Mouse (Mus musculus) right cerebral cortex, postnatal 36 days (tissue): Measurements from ENCODE around the gene C3.

Source experiments
- DNase-seq, 2 experiments: peaks; one replicate each; pipeline ENCODE4 v3.0.0; 2022; ENCODE audit warnings: low spot score in 2 of 2, mixed read lengths in 1 of 2

Gene C3

GRCm38 (mm10) chr17:57228014-57228413 lies at the start of gene C3:
Gene C3, minus strand, starts transcription at chr17:57228136.
- DNase-seq: no peak

- peak; percentile 66 to 76 for DNase-seq
Observed at GRCm38 (mm10) chr17:57276634-57277121, 48.7 kb upstream of the C3 start.

DNA sequence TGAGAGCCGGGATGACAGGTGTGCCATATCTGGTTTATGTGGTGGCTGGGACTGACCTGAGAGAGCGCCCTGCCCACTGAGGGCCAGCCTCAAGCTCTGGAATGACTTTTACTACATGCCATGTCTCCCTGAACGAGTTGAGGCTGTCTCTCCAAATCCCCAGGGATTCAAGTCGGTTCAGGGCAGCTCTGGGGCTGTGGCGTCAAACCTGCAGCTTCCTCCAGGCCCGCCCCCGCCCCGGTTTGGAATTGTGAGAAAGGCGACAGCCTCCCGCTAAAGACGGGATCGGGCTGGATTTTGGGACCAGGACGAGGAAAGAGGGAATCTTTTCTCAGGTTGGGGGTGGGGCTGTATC lies 48.0 kb upstream of the C3 start:
- DNase-seq: no peak

DNA sequence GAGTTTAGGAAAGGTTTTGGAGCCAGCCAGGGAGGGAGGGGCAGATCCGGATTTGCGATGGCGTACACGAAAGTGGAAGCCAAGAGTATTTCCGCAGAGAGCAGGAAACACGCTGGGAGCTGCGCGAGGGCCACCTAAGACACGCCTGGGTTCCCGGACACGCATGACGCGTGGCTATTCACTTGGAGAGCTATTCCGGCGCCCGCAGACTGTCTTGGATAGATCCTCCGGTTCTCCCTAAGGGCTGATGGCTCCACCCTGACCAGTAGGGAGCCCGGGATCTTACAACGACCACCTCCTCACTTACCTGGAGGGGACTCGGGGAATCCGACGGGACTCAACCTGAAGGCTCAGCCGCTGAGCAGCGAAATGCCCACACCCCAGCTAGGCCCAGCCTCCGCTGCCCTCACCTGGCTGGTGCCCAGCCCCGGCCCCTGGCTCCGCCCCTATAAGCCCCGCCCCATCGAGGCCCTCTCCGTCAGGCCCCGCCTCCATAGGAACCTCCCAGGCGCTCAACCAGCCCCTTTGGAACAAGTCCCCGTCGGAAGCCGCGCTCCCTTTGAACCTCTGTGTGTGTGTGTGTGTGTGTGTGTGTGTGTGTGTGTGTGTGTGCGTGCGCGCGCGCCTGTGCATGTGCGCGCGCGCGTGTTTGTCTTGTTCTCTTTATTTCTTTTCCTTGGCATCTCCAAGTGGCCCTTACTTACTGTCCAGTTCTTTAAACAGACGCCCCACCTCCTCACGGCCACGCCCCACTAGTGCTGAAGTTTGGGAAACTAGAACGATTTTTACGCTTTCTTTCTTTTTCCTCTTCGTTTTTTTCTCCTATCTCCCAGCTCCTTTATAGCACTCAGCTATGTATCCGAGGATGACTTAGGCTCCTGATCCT lies 47.4 kb upstream of the C3 start:
- DNase-seq: peak in 1 of 2 experiments; percentile 40

DNA sequence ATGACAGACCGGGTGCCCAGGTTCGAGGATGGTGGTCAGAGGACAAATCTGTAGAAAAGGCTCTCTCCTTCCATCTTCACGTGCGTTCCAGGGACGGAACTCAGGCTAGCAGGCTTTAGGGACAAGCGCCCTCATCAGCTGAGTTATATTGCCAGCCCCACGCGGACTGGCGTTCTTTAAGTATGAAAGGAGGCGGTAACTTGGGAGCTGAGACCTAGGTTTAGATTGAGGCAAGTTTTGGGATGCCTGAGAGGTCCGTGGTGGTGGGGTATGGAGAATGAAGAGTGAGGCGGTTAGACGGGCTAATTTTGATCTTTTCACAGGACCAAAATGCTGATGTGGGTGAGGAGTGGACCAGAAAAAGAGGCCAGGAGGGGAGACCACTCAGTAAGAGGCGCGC lies 46.8 kb upstream of the C3 start:
- DNase-seq: no peak

GRCm38 (mm10) chr17:57273846-57274245 lies 45.9 kb upstream of the C3 start:
- no peak for DNase-seq

GRCm38 (mm10) chr17:57271301-57271700 lies 43.4 kb upstream of the C3 start:
- no peak for DNase-seq

- no peak for DNase-seq
Observed at GRCm38 (mm10) chr17:57267556-57268126, 39.7 kb upstream of the C3 start.

DNA sequence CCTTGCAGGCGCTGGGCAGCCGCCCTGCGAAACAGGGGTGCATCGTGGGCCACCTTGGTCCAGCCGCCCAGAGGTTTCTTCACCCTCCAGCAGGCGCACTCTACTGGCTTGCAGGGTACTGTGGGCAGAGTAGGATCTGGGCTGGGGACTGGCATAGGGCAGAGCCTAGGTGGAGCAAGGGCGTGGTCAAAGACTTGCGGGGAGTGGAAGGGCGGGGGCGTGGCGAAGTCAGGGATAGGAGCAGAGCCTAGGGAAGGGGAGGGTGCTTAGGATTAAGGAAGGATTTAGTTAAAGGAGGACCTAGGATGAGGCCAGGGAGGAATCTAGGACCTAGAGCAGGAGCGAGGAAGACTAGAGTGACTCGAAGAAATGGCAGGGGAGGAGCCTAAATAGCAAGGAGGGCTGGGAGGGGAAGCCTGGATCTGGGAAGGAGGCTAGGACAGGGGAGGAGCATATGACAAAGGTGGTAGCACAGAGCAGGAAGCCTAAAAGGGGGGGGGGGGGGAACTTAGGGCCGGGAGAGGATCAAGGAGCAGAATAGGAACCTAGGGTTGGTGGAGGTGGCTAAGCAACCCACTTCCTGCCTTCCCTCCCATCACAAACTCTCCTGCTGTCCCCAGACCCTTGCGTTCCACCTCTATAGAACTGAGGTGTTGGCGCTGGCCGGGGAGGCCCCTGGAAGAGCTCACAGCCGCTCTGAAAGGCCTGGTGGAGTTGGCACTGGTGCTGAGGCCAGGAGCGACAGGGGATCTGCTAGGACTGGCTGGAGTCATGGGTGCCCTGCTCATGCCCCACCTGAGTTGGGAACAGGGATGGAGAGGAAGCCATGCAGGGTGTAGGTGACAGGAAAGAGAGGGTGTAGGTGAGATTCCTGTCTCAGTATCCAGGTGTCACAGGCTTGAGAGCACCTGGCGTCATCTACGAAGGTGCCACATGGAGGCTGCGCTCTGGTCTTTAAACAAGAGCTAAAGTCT lies 37.3 kb upstream of the C3 start:
- DNase-seq: no peak

- DNase-seq: no peak
Observed at GRCm38 (mm10) chr17:57264164-57264563, 36.2 kb upstream of the C3 start.

- DNase-seq: no peak
Observed at GRCm38 (mm10) chr17:57262901-57263550, 35.1 kb upstream of the C3 start.

DNA sequence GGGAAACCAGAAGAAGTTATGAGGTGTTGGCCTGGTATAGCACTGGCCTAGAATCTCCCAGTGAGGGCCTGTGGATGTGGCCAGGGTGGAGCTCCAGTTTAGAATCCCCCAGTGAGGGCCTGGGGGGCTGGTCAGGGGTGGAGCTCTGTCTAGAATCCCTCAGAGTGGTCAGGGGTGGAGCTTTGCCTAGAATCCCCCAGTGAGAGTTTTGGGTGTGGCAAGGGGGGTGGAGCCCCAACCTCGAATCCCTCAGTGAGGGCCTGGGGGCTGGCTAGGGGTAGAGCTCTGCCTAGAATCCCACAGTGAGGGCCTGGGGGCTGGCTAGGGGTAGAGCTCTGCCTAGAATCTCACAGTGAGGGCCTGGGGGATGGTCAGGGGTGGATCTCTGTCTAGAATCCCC lies 33.9 kb upstream of the C3 start:
- DNase-seq: no peak

- no peak for DNase-seq
Observed at GRCm38 (mm10) chr17:57261286-57261685, 33.4 kb upstream of the C3 start.

GRCm38 (mm10) chr17:57260351-57260750 lies 32.4 kb upstream of the C3 start:
- DNase-seq: no peak

GRCm38 (mm10) chr17:57259742-57260141 lies 31.8 kb upstream of the C3 start:
- no peak for DNase-seq

DNA sequence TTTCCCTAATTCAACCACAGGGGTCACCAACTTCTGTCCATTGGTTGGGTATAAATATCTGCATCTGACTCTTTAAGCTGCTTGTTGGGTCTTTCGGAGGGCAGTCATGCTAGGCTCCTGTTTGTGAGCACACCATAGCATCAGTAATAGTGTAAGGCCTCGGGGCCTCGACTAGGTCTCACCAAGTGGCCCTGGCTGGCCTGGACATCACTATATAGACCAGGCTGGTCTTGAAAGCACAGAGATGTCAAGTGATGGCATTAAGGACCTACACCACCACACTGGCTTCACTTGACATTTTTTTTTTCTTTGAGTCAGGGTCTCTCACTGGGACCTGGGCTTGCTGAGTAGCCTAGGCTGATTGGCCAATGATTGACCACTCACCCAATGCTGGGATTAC lies 30.3 kb upstream of the C3 start:
- DNase-seq: no peak

DNA sequence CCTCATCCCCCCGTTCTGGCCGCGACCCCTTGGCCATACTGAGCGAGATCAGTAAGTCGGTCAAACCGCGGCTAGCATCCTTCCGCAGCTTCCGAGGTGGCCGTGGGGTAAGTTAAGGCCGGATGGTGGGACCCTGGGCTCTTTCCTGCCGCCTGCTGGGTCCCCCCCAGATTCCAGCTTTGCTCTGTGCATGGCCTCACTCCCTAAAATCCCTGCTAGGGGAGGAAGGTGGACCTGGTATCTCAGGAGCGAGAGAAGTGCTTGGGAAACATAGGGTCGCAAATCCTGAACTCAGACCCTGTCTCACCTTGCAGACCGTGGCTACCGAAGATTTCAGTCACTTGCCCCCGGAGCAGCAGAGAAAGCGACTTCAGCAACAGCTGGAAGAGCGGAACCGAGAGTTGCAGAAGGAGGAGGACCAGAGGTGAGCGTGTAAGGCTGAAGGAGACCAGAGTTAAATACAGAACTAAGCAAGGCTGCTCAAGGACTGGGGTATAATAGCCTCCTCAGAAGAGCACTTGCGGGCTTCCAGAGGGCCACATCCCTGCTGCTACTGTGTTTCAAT lies 29.1 kb upstream of the C3 start:
- DNase-seq: no peak

DNA sequence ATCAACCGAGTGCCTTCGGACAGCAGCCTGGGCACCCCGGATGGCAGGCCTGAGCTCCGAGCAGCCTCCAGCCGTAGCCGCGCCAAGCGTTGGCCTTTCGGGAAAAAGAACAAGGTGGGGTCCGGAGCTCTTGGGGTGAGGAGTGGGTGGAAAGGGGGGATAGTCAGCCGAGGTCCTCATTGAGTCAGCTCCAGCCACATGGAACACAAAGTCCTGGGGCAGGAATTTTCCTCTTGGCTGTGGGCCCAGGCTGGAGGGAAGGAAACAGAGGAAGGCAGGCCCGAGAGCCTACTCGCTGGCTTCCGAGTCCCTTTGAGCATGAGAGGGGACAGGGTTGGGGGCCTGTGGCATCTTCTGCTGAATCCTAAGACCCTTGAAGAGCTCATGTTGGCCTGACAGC lies 27.4 kb upstream of the C3 start:
- DNase-seq: no peak

DNA sequence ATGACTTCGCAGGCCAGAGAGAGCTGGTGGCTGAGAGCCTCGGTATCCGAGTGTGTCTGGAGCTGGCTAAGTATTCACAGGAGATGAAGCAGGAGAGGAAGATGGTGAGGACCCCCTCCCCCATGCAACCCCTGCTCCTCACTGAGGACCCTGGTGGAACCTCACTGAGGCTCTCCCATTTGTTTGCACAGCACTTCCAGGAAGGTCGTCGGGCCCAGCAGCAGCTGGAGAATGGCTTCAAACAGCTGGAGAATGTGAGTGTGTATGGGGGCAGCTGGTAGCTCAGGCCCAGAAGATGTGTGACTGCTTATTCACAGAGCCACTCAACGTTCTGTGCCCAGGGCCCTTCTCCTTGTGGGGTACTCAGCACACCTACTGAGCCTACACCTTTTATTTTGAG lies 25.4 kb upstream of the C3 start:
- DNase-seq: no peak

DNA sequence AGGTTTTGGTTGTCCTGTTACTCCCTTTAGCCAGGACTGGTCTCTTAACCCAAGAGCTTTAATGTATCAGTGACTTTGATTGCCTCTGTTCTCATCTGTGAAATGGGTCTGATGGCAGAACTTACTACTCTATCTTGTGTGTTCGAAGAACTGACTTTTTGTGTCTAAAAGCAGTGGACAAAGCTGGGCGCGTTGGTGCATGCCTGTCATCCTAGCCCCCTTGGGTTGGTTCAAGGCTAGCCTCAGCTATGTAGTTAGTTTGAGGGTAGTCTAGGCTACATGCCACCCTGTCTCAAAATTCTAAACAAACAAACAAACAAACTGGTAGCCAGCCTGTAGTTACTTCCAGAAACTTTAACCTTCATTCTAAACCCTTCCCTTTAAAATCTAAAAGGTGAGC lies 23.5 kb upstream of the C3 start:
- DNase-seq: no peak

DNA sequence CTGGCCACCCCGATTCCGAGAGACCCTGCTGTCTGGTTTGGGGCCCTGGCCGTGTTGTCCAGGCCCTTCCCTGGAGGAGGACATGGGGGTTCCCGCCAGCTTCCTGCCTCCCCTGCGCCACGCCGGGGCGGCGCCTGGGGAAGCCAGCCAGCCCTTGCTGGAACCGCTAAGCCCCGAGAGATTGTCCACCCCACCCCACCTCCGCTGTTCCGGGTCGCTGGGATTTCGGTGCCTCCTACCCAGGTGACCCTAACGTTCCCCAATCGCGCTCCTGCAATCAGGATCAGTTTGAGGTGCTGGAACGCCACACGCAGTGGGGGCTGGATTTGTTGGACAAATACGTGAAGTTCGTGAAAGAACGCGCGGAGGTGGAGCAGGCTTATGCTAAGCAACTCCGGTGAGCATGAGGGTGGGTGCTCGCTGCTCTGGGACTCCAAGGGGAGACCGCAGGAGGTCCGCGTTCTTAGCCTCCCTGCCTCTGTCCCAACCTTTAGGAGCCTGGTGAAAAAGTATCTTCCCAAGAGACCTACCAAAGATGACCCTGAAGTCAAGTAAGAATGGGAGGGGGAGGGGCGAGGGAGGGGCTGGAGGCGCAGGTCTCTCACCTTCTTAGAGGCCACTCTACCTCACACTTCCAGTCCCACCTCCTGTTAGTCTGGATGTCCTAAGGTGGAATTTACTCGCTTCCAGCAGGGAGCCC lies 22.7 kb upstream of the C3 start:
- no peak for DNase-seq
